Mouse (Mus musculus): Measurements from ENCODE around the gene Slc36a4.

- TF ChIP-seq CTCF (conservative IDR thresholded peaks at IDR 0.05 in 1 of 2, IDR thresholded peaks at IDR 0.05 in 1 of 2; ENCODE audit: low read depth in 2 of 2, low read length in 2 of 2) (no peak), SMC3 (IDR thresholded peaks at IDR 0.05; ENCODE audit: low read depth, low read length) (no peak), MAZ (IDR thresholded peaks at IDR 0.05; ENCODE audit: low read depth, low read length) (no peak), ZC3H11A (IDR thresholded peaks at IDR 0.05; ENCODE audit: low read depth, low read length) (no peak), GABPA (IDR thresholded peaks at IDR 0.05; ENCODE audit: insufficient replicate concordance, low read depth, low read length) (no peak), ZMIZ1 (IDR thresholded peaks at IDR 0.05; ENCODE audit: low read depth, low read length) (no peak), SIN3A (IDR thresholded peaks at IDR 0.05; ENCODE audit: low read length) (no peak)
These were observed 17.6 kb downstream of the Slc36a4 start for GRCm38 (mm10) chr9:15727168-15727567.

All from CH12.LX (cell line).